In genomic region chr6:135187076-135187917, GRCm38 (mm10) we compare ENCODE assay signal across 14 mouse cellular contexts.
"Had no signal": no experiment of that assay in that cellular context is flagged by ENCODE, and none has a peak within 500 bp of the region (broad histone marks: within the 10 kb centered on the region; RNA-seq: fewer than 3 reads in every experiment).

No protein-coding gene starts in this region.

- H3K4me2 ChIP-seq: limb, embryonic 13.5 days; midbrain, embryonic 15.5 days had no signal

- H3K36me3 ChIP-seq: limb, embryonic 13.5 days; midbrain, embryonic 10.5 days; midbrain, embryonic 15.5 days had no signal

- DNase-seq: kidney, postnatal 10 days; kidney, postnatal 4 days; left cerebral cortex, postnatal 4 days; lung, adult 18-20 months; lung, postnatal 36 days; right cerebral cortex, postnatal 4 days; spleen, adult 18-20 months; thymus, adult 18-20 months; thymus, postnatal 14 days had no signal

- H3K4me3 ChIP-seq: layer of hippocampus, adult 2 months; limb, embryonic 13.5 days; midbrain, embryonic 10.5 days; midbrain, embryonic 15.5 days had no signal

- H3K4me1 ChIP-seq: limb, embryonic 13.5 days; midbrain, embryonic 15.5 days had no signal

- ATAC-seq: midbrain, embryonic 15.5 days had no signal

- H3K27ac ChIP-seq: layer of hippocampus, adult 2 months; limb, embryonic 13.5 days; liver, embryonic 14.5 days; midbrain, embryonic 10.5 days; midbrain, embryonic 15.5 days had no signal

- H3K9me3 ChIP-seq: limb, embryonic 13.5 days; midbrain, embryonic 10.5 days; midbrain, embryonic 15.5 days had no signal

- H3K9ac ChIP-seq: limb, embryonic 13.5 days; liver, embryonic 14.5 days; midbrain, embryonic 15.5 days had no signal

- H3K27me3 ChIP-seq: limb, embryonic 13.5 days; midbrain, embryonic 15.5 days had no signal
